ENCODE assay signal across 7 mouse cellular contexts in the genomic region with DNA sequence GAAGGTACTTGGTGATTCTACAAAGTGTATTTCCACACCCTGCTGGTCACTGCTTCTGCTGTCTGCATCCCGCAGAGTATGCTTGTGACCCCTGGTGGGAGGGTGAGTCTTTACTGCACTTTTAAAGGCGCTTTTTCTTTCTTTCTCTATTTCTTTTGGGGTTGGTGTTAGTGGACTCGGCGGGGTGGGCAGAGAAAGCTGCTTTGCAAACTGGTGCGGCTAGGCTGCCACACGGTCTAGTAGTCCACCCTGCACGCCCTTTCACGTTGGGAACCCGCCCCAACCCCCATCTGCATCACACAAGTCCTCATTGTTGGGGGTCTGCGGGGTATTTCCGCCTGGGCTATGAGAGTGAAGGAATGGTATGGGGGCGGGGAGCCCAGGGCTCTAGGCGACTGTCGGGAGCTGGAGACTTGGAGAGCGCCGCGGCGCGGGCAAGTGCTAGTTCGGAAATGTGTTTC.
A peak's percentile ranks its signal among the peaks of the same experiment; 100 is the strongest.
DNase-seq lines count a peak whose midpoint lies in the region; ATAC-seq and TF ChIP-seq lines count a peak whose summit lies in the region.

No protein-coding gene starts in this region.

- H3K4me3 ChIP-seq in ES-E14 (ENCODE audit: insufficient read depth in 1 of 2, low read depth in 1 of 2, low read length in 2 of 2, poor library complexity in 1 of 2, severe bottlenecking in 1 of 2) = peak overlapping the region; percentile 73 to 91
- peak overlapping the region; percentile 69 for H3K4me3 ChIP-seq in forebrain, embryonic 11.5 days (ENCODE audit: low read depth, low read length)
- H3K4me3 ChIP-seq in intestine, embryonic 14.5 days (ENCODE audit: low read depth, low read length) = peak overlapping the region; percentile 56
- peak overlapping the region; percentile 74 for H3K4me3 ChIP-seq in neural tube, embryonic 15.5 days (replicated peaks)

- peak overlapping the region; percentile 44; the same call in 1 of the 2 replicates for H3K27ac ChIP-seq in ES-E14 (ENCODE audit: insufficient read depth, low read depth, low read length, poor library complexity, severe bottlenecking)
- H3K27ac ChIP-seq in forebrain, embryonic 11.5 days (ENCODE audit: low read depth, low read length) = peak overlapping the region; percentile 57
- H3K27ac ChIP-seq in intestine, embryonic 14.5 days (ENCODE audit: low read depth) = no peak overlapping the region
- H3K27ac ChIP-seq in neural tube, embryonic 15.5 days (replicated peaks) = peak overlapping the region; percentile 82

- peaks cover 4% of the 10 kb centered on the region; the same call in 1 of the 2 replicates for H3K27me3 ChIP-seq in forebrain, embryonic 11.5 days (ENCODE audit: control insufficient read depth, insufficient read depth, low read length)
- H3K27me3 ChIP-seq in intestine, embryonic 14.5 days (replicated peaks; ENCODE audit: control insufficient read depth, insufficient read depth, low read length) = peaks cover 54% of the 10 kb centered on the region
- H3K27me3 ChIP-seq in neural tube, embryonic 15.5 days (replicated peaks) = peaks cover 18% of the 10 kb centered on the region

- DNase-seq in ES-E14 (ENCODE audit: low read depth, low spot score) = peak; percentile 79
- peak; percentile 94 for DNase-seq in brain, embryonic 14.5 days (ENCODE audit: low read depth)
- DNase-seq in forebrain, embryonic 11.5 days (ENCODE audit: low spot score) = peak; percentile 92
- peak; percentile 75 for DNase-seq in intestine, embryonic 14.5 days (ENCODE audit: low spot score)
- DNase-seq in left cerebral cortex, postnatal 4 days = peak; percentile 81
- DNase-seq in thymus, postnatal 0 days (ENCODE audit: low spot score) = no peak

- under 1% methylated on average over 20 of the region's 20 CpGs for WGBS in forebrain, embryonic 11.5 days
- 2% methylated on average over 20 of the region's 20 CpGs for WGBS in intestine, embryonic 14.5 days
- WGBS in neural tube, embryonic 15.5 days = under 1% methylated on average over 20 of the region's 20 CpGs

- H3K4me1 ChIP-seq in ES-E14 (ENCODE audit: control insufficient read depth in 2 of 2, insufficient read depth in 2 of 2, low read length in 2 of 2, poor library complexity in 1 of 2) = peaks cover 0 to 4% of the 10 kb centered on the region in 2 experiments; a peak in 1 of 4 replicates
- peaks cover 12% of the 10 kb centered on the region; the same call in 1 of the 2 replicates for H3K4me1 ChIP-seq in forebrain, embryonic 11.5 days (replicated peaks; ENCODE audit: control insufficient read depth, insufficient read depth, low read length)
- peaks cover 8% of the 10 kb centered on the region for H3K4me1 ChIP-seq in intestine, embryonic 14.5 days (replicated peaks; ENCODE audit: control insufficient read depth, insufficient read depth, low read length)
- peaks cover 36% of the 10 kb centered on the region for H3K4me1 ChIP-seq in neural tube, embryonic 15.5 days

- intact Hi-C loops in left cerebral cortex, postnatal 4 days (cut with DNase I) = loop anchor here (5.0 kb wide), 2 partner anchors 524 to 746 kb away; no protein-coding TSS in a partner anchor

- peak; percentile 33; the same call in 1 of the 2 replicates for TF ChIP-seq CTCF in brain, embryonic 14.5 days (IDR thresholded peaks at IDR 0.05; ENCODE audit: borderline replicate concordance, extremely low read depth, insufficient read depth, insufficient read length)

- peak overlapping the region; percentile 92 for H3K4me2 ChIP-seq in forebrain, embryonic 11.5 days (ENCODE audit: low read depth, low read length, severe bottlenecking)
- peak overlapping the region; percentile 87 for H3K4me2 ChIP-seq in intestine, embryonic 14.5 days (ENCODE audit: low read length)
- peak overlapping the region; percentile 97 for H3K4me2 ChIP-seq in neural tube, embryonic 15.5 days

- no peaks in the 10 kb centered on the region for H3K9me3 ChIP-seq in ES-E14 (ENCODE audit: control insufficient read depth, insufficient read depth, low read depth, low read length)
- no peaks in the 10 kb centered on the region for H3K9me3 ChIP-seq in forebrain, embryonic 11.5 days (ENCODE audit: control insufficient read depth, low read length)
- no peaks in the 10 kb centered on the region for H3K9me3 ChIP-seq in intestine, embryonic 14.5 days (ENCODE audit: control insufficient read depth, low read length)
- H3K9me3 ChIP-seq in neural tube, embryonic 15.5 days (replicated peaks) = no peaks in the 10 kb centered on the region

- ATAC-seq in forebrain, embryonic 11.5 days (replicated peaks; ENCODE audit: low FRiP score) = peak; percentile 80
- ATAC-seq in intestine, embryonic 14.5 days (replicated peaks; ENCODE audit: low FRiP score, low TSS enrichment, low read depth) = 0 out of 2 replicates have a peak, but pooled peaks have one; percentile 34
- ATAC-seq in neural tube, embryonic 15.5 days (ENCODE audit: low FRiP score) = peak; percentile 62; the same call in 1 of the 2 replicates

- H3K9ac ChIP-seq in ES-E14 (ENCODE audit: insufficient read depth, low read depth, low read length, poor library complexity, severe bottlenecking) = peak overlapping the region; percentile 88
- peak overlapping the region; percentile 78 for H3K9ac ChIP-seq in forebrain, embryonic 11.5 days (ENCODE audit: low read length)
- peak overlapping the region; percentile 20; the same call in 1 of the 2 replicates for H3K9ac ChIP-seq in intestine, embryonic 14.5 days (ENCODE audit: low read length)
- H3K9ac ChIP-seq in neural tube, embryonic 15.5 days (replicated peaks) = peak overlapping the region; percentile 77

- no peak for TF ChIP-seq POLR2A in brain, embryonic 14.5 days (IDR thresholded peaks at IDR 0.05; ENCODE audit: borderline replicate concordance, extremely low read depth, insufficient read depth, insufficient read length, poor library complexity, severe bottlenecking)

- no peaks in the 10 kb centered on the region for H3K36me3 ChIP-seq in ES-E14 (ENCODE audit: control insufficient read depth, insufficient read depth, low read length, poor library complexity, severe bottlenecking)
- H3K36me3 ChIP-seq in forebrain, embryonic 11.5 days (ENCODE audit: control insufficient read depth, insufficient read depth, low read length) = no peaks in the 10 kb centered on the region
- H3K36me3 ChIP-seq in intestine, embryonic 14.5 days (ENCODE audit: control insufficient read depth, insufficient read depth, low read length) = no peaks in the 10 kb centered on the region
- no peaks in the 10 kb centered on the region for H3K36me3 ChIP-seq in neural tube, embryonic 15.5 days

- in situ Hi-C loops in ES-E14 (cut with MboI; ENCODE audit: low sequenced_read_pairs in 2 of 2, unreplicated experiment in 2 of 2) = no loop called here

TF ChIP-seq in ES-E14, 5 proteins besides CTCF, POLR2A, EP300 and RAD21:
- TF ChIP-seq ZC3H11A (IDR thresholded peaks at IDR 0.05; ENCODE audit: borderline replicate concordance, low read depth, low read length) = no peak
- TF ChIP-seq MAFK (IDR thresholded peaks at IDR 0.05; ENCODE audit: insufficient read depth, low read depth, low read length) = no peak
- TF ChIP-seq CHD2 (IDR thresholded peaks at IDR 0.05; ENCODE audit: low read depth, low read length) = no peak
- no peak for TF ChIP-seq HCFC1 (IDR thresholded peaks at IDR 0.05; ENCODE audit: borderline replicate concordance, insufficient read depth, low read length)
- no peak for TF ChIP-seq ZNF384 (IDR thresholded peaks at IDR 0.05; ENCODE audit: low read depth, low read length)

Comparison
In these comparisons a context has a peak if more than half of its experiments do, and no peak if none do; other contexts are left out.
1. H3K9ac ChIP-seq: peak in every context shown above with its lines; median percentile 88 in ES-E14; 78 in forebrain, embryonic 11.5 days; 77 in neural tube, embryonic 15.5 days; 20 in intestine, embryonic 14.5 days.